Mouse (Mus musculus): ENCODE results near the gene Syne1.

DNA sequence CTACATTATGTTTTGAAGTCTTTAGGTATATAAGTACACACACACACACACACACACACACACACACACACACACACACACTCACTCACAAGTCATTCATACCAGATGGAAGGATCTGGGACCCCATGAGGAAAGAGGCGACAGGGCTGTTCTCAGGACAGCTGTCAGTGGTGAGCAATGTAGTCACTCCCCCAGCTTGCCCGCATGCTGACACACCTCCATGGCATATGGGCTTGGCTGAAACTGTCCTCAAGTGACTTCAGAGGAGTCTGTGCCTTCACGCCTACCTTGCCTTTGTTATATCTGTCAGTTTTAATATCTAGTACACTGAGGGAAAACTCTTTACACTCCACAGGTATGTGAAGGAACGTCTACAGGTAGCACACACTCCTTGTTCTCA is 181.7 kb downstream of the Syne1 start:
- no peak for TF ChIP-seq EP300 (IDR thresholded peaks at IDR 0.05)
- TF ChIP-seq CTCF (IDR thresholded peaks at IDR 0.05), result no peak
